Mouse (Mus musculus) kidney, adult 2 months (tissue): ENCODE data around the gene Arhgef38.

Experiments used
- CTCF ChIP-seq: fragments of 200-500 bp; conservative IDR thresholded peaks from 2 replicates; pipeline ENCODE4 v1.5.1; 2011; ENCODE audit warnings: low read depth, mild to moderate bottlenecking, control low read depth, low read length, moderate library complexity, mixed read lengths; ENCODE audit not compliant: insufficient read depth, insufficient read length
- POLR2A ChIP-seq: fragments of 200-500 bp; IDR thresholded peaks from one replicate; pipeline ENCODE4 v1.6.1; 2011; ENCODE audit warnings: low read depth, low read length, control low read depth

GRCm38 (mm10) chr3:133082736-133083135, 152.0 kb downstream of the Arhgef38 start:
- TF ChIP-seq CTCF = no peak
- no peak for TF ChIP-seq POLR2A
